Mouse (Mus musculus): ENCODE data around the gene Klkb1.

Gene Klkb1

GRCm38 (mm10) chr8:45267611-45268391 is 26.9 kb downstream of the Klkb1 start:
- DNase-seq: no peak

GRCm38 (mm10) chr8:45266993-45267392 is 27.7 kb downstream of the Klkb1 start:
- no peak for DNase-seq

- DNase-seq: no peak
Measured at GRCm38 (mm10) chr8:45264918-45265317, 29.7 kb downstream of the Klkb1 start.

- no peak for DNase-seq
Measured at GRCm38 (mm10) chr8:45262851-45263250, 31.8 kb downstream of the Klkb1 start.

- no peak for DNase-seq
Measured at GRCm38 (mm10) chr8:45261920-45262319, 32.7 kb downstream of the Klkb1 start, which contains the start of gene F11. F11 (minus strand) TSS chr8:45262031.

- DNase-seq: no peak
Measured at GRCm38 (mm10) chr8:45258421-45258820, 36.2 kb downstream of the Klkb1 start.

GRCm38 (mm10) chr8:45255040-45255439 is 39.6 kb downstream of the Klkb1 start:
- DNase-seq: no peak

GRCm38 (mm10) chr8:45254194-45254842 is 40.3 kb downstream of the Klkb1 start:
- no peak for DNase-seq

- DNase-seq: no peak
Measured at GRCm38 (mm10) chr8:45253586-45253985, 41.1 kb downstream of the Klkb1 start.

GRCm38 (mm10) chr8:45253111-45253510 is 41.5 kb downstream of the Klkb1 start:
- DNase-seq: no peak

GRCm38 (mm10) chr8:45246307-45246706 is 48.4 kb downstream of the Klkb1 start:
- no peak for DNase-seq

GRCm38 (mm10) chr8:45239363-45239762 is 55.3 kb downstream of the Klkb1 start:
- DNase-seq: no peak

- DNase-seq: no peak
Measured at GRCm38 (mm10) chr8:45238282-45238681, 56.4 kb downstream of the Klkb1 start.

- no peak for DNase-seq
Measured at GRCm38 (mm10) chr8:45236164-45236912, 58.3 kb downstream of the Klkb1 start.

- no peak for DNase-seq
Measured at GRCm38 (mm10) chr8:45235228-45235627, 59.4 kb downstream of the Klkb1 start.

GRCm38 (mm10) chr8:45233256-45233655 is 61.4 kb downstream of the Klkb1 start:
- DNase-seq: no peak

Data from thymus, postnatal 36 days (tissue).